Mouse (Mus musculus) leukemia stem cell, adult 10-12 weeks (primary cell): ENCODE data around the gene Best2. TPM values are rescaled to one million over a fixed set of nuclear protein-coding genes. Genes with fewer than 3 reads are reported as not detected.

Source experiments
- polyA plus RNA-seq: library from polyadenylated mRNA; stranded (reverse); fragments of >175 nt; gene quantifications from 2 replicates; pipeline ENCODE4 v1.2.3, GENCODE M21; 2012; ENCODE audit warnings: low replicate concordance

Gene Best2
- 0.15 TPM in 1 of 2 replicates, not detected in the other for polyA plus RNA-seq

DNA sequence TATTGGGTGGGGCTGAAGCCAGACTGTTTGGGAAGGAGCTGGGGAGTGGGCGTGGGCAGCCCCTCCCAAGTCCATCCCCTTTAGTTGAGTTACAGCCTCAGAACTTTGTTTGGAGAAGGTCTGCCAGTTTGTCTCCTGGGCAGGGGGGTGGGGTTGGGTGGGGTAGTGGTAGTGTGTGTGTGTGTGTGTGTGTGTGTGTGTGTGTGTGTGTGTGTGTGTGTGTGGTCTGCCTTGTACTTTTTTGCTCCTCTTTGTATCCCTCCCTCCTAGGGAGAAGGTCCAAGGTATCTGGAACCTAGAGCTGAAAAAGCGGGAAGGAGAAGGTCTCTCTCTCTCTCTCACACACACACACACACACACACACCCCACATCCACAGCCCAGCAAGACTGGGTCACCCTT is at the start of gene Best2:
Gene Best2 (minus strand): TSS at position 101 of the 400 bp plus-strand sequence.

GRCm38 (mm10) chr8:85059879-85060616 is 45.7 kb upstream of the Best2 start, which contains the start of gene Fbxw9:
Fbxw9 (plus strand) TSS chr8:85060055.

DNA sequence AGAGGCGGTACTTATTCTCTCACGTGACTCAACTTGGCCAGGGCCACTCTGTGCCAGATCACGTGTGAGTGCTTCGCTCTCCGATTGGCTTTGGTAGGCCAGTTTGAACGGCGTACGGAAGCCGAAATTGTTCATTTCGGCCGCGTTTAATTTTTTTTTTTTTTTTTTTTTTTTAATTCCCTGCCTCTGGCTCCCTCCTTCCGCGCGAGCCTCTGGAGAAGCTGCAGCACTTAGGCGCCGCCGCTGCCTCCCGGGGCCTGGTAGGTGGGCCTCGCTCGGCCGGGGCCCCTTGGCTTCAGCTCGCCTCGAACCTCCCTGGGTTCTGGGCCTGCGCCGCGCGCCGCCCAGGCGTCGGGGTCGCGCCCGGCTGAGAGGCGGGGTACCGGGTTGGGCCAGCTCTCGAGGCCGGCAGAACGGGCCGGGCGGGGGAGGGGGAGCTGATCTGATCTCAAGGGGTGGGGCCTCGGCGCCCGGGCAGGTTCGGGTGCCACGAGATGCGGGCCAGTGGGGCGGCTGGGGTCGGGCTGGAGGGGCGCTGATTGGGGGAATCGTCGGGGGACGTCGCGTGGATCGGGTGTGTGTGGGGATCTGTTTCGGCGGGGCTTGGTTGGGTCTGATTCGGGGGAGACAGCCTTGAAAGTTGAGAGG is 22.5 kb upstream of the Best2 start, which contains the start of gene Tnpo2:
Gene Tnpo2 (plus strand): TSS at position 198 of the 648 bp plus-strand sequence.

DNA sequence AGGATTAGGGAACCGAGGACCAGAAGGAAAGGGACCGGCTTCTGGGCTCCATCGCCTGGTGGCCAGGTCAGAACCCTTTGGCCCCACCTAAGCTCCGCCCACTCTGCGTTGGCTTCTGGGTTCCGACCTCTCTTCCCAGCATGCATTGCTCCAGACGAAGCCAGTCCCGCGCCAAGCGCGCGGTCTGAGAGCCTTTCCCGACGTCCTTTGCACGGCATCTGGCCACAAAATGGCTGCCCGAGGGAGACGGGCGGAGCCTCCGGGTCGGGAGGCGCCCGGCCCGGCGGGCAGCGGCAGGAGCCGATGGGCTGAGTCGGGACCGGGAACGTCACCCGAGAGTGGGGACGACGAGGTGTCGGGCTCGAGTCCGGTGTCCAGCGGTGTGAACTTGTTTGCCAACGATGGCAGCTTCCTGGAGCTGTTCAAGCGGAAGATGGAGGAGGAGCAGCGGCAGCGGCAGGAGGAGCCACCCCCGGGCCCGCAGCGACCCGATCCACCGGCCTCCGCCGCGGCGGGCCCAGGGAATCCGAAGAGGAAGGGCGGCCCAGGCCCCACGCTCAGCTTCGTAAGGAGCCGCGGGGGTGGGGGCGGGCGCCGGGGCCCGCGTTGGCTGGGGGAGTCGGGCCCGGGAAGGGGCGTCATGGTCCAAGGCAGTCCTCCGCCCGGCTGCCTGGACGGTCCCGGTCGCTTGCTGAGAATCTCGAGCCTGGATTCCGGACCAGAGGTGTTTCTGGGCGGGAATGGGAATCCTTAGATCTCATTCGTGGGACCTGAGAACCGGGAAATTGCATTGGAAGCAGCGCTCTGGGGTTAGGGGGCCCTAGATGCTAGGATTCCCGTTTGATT is 12.6 kb upstream of the Best2 start, which contains the start of gene Trir:
Gene Trir (plus strand): TSS at position 154 of the 846 bp plus-strand sequence.

DNA sequence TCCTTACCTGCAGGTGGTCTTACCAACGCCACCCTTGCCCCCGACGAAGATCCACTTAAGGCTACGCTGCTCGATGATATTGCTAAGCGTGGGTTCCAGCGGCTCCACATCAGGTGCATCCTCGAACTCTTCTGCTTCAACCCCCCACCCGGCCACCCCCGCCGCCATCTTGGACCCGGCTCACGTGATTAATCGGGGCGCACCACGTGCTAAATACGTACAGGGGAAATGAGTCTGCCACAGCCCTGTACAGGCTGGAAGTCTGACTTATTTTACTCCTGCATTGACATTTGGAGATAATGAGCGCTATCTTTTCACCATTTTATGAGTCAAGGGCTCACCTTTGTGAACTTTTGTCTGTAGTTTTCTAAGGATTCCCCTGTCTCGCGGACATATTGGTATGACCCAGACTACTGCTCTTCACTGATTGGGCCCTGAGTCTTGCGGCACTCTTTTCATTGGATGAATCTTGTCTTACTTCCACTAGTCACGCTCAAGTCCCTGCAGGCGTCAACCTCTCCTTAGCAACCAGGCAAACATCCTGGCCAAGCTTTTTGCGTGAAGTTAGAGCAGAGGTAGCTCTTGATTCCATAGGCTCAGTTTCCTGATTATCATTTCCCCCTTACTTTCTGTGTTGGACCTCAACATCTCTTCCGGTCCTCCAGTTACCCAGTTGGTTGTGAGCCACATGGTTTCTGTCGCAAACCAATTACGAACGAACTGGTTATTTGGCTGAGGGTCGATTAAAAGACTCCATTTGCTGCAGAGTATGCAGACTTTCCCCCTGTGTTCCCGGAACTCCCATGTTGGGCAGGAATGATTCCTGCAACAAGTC is 11.0 kb upstream of the Best2 start, which contains the start of gene Asna1:
Gene Asna1 (minus strand): TSS at position 184 of the 835 bp plus-strand sequence.

GRCm38 (mm10) chr8:84990349-84990748 is 24.0 kb downstream of the Best2 start, which contains the start of gene Hook2:
Hook2 (plus strand) TSS chr8:84990603.

GRCm38 (mm10) chr8:84978248-84978940 is 35.9 kb downstream of the Best2 start, which contains the start of gene Junb:
Junb (minus strand) TSS chr8:84978718.

GRCm38 (mm10) chr8:84969241-84970134 is 44.8 kb downstream of the Best2 start, which contains the start of the genes Gm49661, Prdx2 and Rnaseh2a:
Gm49661 (minus strand) TSS chr8:84969433.
Prdx2 (plus strand) TSS chr8:84969587.
Rnaseh2a (minus strand) TSS chr8:84969767.

Other genes starting within 250 kb of the Best2 start
- 88.8 and 111 TPM in 2 replicates for gene Nfix, start 214.2 kb downstream of the Best2 start, polyA plus RNA-seq
- gene Dand5, start 191.7 kb downstream of the Best2 start, polyA plus RNA-seq, result 1.6 and 2.0 TPM in 2 replicates
- gene Gadd45gip1, start 183.0 kb downstream of the Best2 start, polyA plus RNA-seq, result 50.6 and 92.7 TPM in 2 replicates
- 1,135 and 1,429 TPM in 2 replicates for gene Rad23a, start 173.9 kb downstream of the Best2 start, polyA plus RNA-seq
- gene Calr, start 167.6 kb downstream of the Best2 start, polyA plus RNA-seq, result 243 and 806 TPM in 2 replicates
- gene Farsa, start 157.5 kb downstream of the Best2 start, polyA plus RNA-seq, result 41.5 and 103 TPM in 2 replicates
- 58.0 and 82.4 TPM in 2 replicates for gene Syce2, start 142.4 kb downstream of the Best2 start, polyA plus RNA-seq
- gene Gcdh, start 120.6 kb downstream of the Best2 start, polyA plus RNA-seq, result 47.9 and 84.2 TPM in 2 replicates
- gene Klf1, start 112.6 kb downstream of the Best2 start, polyA plus RNA-seq, result 1,095 and 1,669 TPM in 2 replicates
- gene Dnase2a, start 106.0 kb downstream of the Best2 start, polyA plus RNA-seq, result 14.5 and 50.4 TPM in 2 replicates
- 0.66 and 1.1 TPM in 2 replicates for gene Mast1, start 77.2 kb downstream of the Best2 start, polyA plus RNA-seq
- gene Rtbdn, start 67.5 kb downstream of the Best2 start, polyA plus RNA-seq, result not detected in 2 replicates
- gene Gm49661, start 45.1 kb downstream of the Best2 start, polyA plus RNA-seq, result not detected in 2 replicates
- 98.3 and 368 TPM in 2 replicates for gene Prdx2, start 44.9 kb downstream of the Best2 start, polyA plus RNA-seq
- gene Rnaseh2a, start 44.8 kb downstream of the Best2 start, polyA plus RNA-seq, result 523 and 1,249 TPM in 2 replicates
- 244 and 401 TPM in 2 replicates for gene Junb, start 35.8 kb downstream of the Best2 start, polyA plus RNA-seq
- gene Hook2, start 23.9 kb downstream of the Best2 start, polyA plus RNA-seq, result 8.4 and 10.8 TPM in 2 replicates
- gene Asna1, start 10.8 kb upstream of the Best2 start, polyA plus RNA-seq, result 115 and 306 TPM in 2 replicates
- gene Trir, start 12.3 kb upstream of the Best2 start, polyA plus RNA-seq, result 189 and 354 TPM in 2 replicates
- 9.4 and 25.7 TPM in 2 replicates for gene Tnpo2, start 22.4 kb upstream of the Best2 start, polyA plus RNA-seq
- 8.5 and 14.5 TPM in 2 replicates for gene Fbxw9, start 45.5 kb upstream of the Best2 start, polyA plus RNA-seq
- gene Gm5741, start 53.5 kb upstream of the Best2 start, polyA plus RNA-seq, result not detected in 2 replicates
- 54.9 and 75.7 TPM in 2 replicates for gene Dhps, start 57.2 kb upstream of the Best2 start, polyA plus RNA-seq
- gene Wdr83os, start 66.2 kb upstream of the Best2 start, polyA plus RNA-seq, result 2.5 and 39.0 TPM in 2 replicates
- 6.1 and 19.9 TPM in 2 replicates for gene Wdr83, start 66.8 kb upstream of the Best2 start, polyA plus RNA-seq
- 2.8 and 9.6 TPM in 2 replicates for gene Man2b1, start 68.7 kb upstream of the Best2 start, polyA plus RNA-seq
- gene Zfp791, start 108.6 kb upstream of the Best2 start, polyA plus RNA-seq, result 0.08 TPM in 1 of 2 replicates, not detected in the other
- not detected in 2 replicates for gene Cks1brt, start 137.4 kb upstream of the Best2 start, polyA plus RNA-seq
- not detected in 2 replicates for gene Olfr371, start 211.5 kb upstream of the Best2 start, polyA plus RNA-seq